Comparison of ENCODE assay signal across 12 mouse cellular contexts in the genomic region with DNA sequence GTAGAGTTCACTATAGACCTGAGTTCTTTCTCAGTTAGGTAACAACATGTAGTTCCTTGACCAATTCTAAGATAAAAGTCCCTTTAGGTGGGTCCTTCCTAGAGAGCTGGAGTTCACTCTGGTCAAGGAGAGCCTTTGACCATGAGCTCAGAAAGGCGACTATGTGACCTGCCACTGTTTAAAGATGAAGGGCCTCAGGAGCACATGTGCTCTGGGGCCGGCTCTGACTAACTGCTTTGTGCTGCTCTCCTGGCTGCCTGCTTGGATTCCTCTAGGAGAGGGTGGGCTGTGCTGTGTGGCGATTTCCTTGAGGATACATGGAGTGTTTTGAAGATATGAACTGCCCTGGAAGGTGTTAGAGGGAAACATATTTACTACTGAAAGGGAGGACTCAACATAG.
DNase-seq lines count a peak whose midpoint lies in the region; ATAC-seq and TF ChIP-seq lines count a peak whose summit lies in the region.
"Had no signal": no experiment of that assay in that cellular context is flagged by ENCODE, and none has a peak within 500 bp of the region (broad histone marks: within the 10 kb centered on the region; RNA-seq: fewer than 3 reads in every experiment).

No protein-coding gene starts in this region.

- H3K4me2 ChIP-seq in liver, embryonic 11.5 days: no peak overlapping the region
- H3K4me2 ChIP-seq in hindbrain, embryonic 14.5 days (replicated peaks): no peak overlapping the region
- H3K4me2 ChIP-seq: hindbrain, embryonic 15.5 days had no signal

- no peak for TF ChIP-seq POLR2A in heart, adult 2 months (IDR thresholded peaks at IDR 0.05; ENCODE audit: insufficient read depth, low read depth, low read length)

- no peaks in the 10 kb centered on the region for H3K9me3 ChIP-seq in liver, embryonic 11.5 days (ENCODE audit: control insufficient read depth, low read length)
- no peaks in the 10 kb centered on the region for H3K9me3 ChIP-seq in hindbrain, embryonic 14.5 days (ENCODE audit: control insufficient read depth, low read length)
- H3K9me3 ChIP-seq: embryonic facial prominence, embryonic 10.5 days; hindbrain, embryonic 15.5 days had no signal

- no peak for TF ChIP-seq CTCF in heart, adult 2 months (IDR thresholded peaks at IDR 0.05)

- DNase-seq in heart, adult 2 months: peak; percentile 2 to 17
- no peak for DNase-seq in heart, adult 9 months (ENCODE audit: low spot score in 2 of 2)
- DNase-seq in liver: peak; percentile 1
- DNase-seq in liver, embryonic 11.5 days (ENCODE audit: low spot score): no peak
- peak; percentile 1 for DNase-seq in adrenal gland, postnatal 4 days (ENCODE audit: low spot score in 2 of 2)
- DNase-seq in hindbrain, embryonic 14.5 days (ENCODE audit: low spot score): no peak

- no peak overlapping the region for H3K9ac ChIP-seq in heart, adult 2 months (ENCODE audit: low read depth, low read length)
- H3K9ac ChIP-seq in liver, embryonic 11.5 days (ENCODE audit: low read depth, low read length): no peak overlapping the region
- H3K9ac ChIP-seq in hindbrain, embryonic 14.5 days: no peak overlapping the region
- H3K9ac ChIP-seq: hindbrain, embryonic 15.5 days had no signal

- H3K27ac ChIP-seq in heart, adult 2 months: no peak overlapping the region
- H3K27ac ChIP-seq in liver, embryonic 11.5 days (ENCODE audit: low read depth, low read length): no peak overlapping the region
- H3K27ac ChIP-seq in hindbrain, embryonic 14.5 days: peak overlapping the region; percentile 78
- H3K27ac ChIP-seq: embryonic facial prominence, embryonic 10.5 days had no signal

- no peak for ATAC-seq in liver, embryonic 11.5 days (replicated peaks; ENCODE audit: low FRiP score)
- ATAC-seq in hindbrain, embryonic 14.5 days (ENCODE audit: low FRiP score): no peak
- no peak for ATAC-seq in erythroblast, adult 5-6 weeks (replicated peaks; ENCODE audit: low FRiP score, poor library complexity, severe bottlenecking)
- no peak for ATAC-seq in inflammation-experienced regulatory T-cells, adult 6 months
- ATAC-seq: forebrain, embryonic 16.5 days had no signal

- WGBS in heart, adult 2 months: 46% methylated on average over 3 of the region's 3 CpGs
- WGBS in liver, embryonic 11.5 days: 74% methylated on average over 3 of the region's 3 CpGs
- 51% methylated on average over 3 of the region's 3 CpGs for WGBS in hindbrain, embryonic 14.5 days

- intact Hi-C loops in heart, adult 2 months (cut with DNase I): loop anchor here (5.0 to 10.0 kb wide), 3 partner anchors 42 to 219 kb away; a partner anchor contains a TSS

- no peak for TF ChIP-seq EP300 in heart, adult 2 months (IDR thresholded peaks at IDR 0.05; ENCODE audit: insufficient read depth, low read depth, low read length)

- no peaks in the 10 kb centered on the region for H3K27me3 ChIP-seq in heart, adult 2 months (ENCODE audit: control insufficient read depth, insufficient read depth, low read length)
- no peaks in the 10 kb centered on the region for H3K27me3 ChIP-seq in liver, embryonic 11.5 days (replicated peaks; ENCODE audit: control insufficient read depth, insufficient read depth, low read length)
- no peaks in the 10 kb centered on the region for H3K27me3 ChIP-seq in hindbrain, embryonic 14.5 days (ENCODE audit: control insufficient read depth, insufficient read depth, low read length)
- H3K27me3 ChIP-seq: CH12.LX; hindbrain, embryonic 15.5 days had no signal

- peaks cover 2% of the 10 kb centered on the region for H3K79me2 ChIP-seq in heart, adult 2 months (replicated peaks; ENCODE audit: control insufficient read depth, insufficient read depth, low read length)

- H3K4me1 ChIP-seq in heart, adult 2 months (ENCODE audit: control insufficient read depth, insufficient read depth, low read length): peaks cover 34% of the 10 kb centered on the region
- peaks cover 18% of the 10 kb centered on the region for H3K4me1 ChIP-seq in liver, embryonic 11.5 days (replicated peaks; ENCODE audit: control insufficient read depth, insufficient read depth, low read length)
- H3K4me1 ChIP-seq in hindbrain, embryonic 14.5 days (replicated peaks; ENCODE audit: control insufficient read depth, insufficient read depth, low read length): peaks cover 93% of the 10 kb centered on the region

- H3K4me3 ChIP-seq in heart, adult 2 months: no peak overlapping the region
- no peak overlapping the region for H3K4me3 ChIP-seq in liver, embryonic 11.5 days (ENCODE audit: low read depth, low read length)
- no peak overlapping the region for H3K4me3 ChIP-seq in hindbrain, embryonic 14.5 days (replicated peaks; ENCODE audit: low read length)
- H3K4me3 ChIP-seq: embryonic facial prominence, embryonic 10.5 days; hindbrain, embryonic 15.5 days had no signal

- H3K36me3 ChIP-seq in heart, adult 2 months (ENCODE audit: control insufficient read depth, insufficient read depth, low read length): no peaks in the 10 kb centered on the region
- no peaks in the 10 kb centered on the region for H3K36me3 ChIP-seq in liver, embryonic 11.5 days (ENCODE audit: control insufficient read depth, insufficient read depth, low read length)
- H3K36me3 ChIP-seq in hindbrain, embryonic 14.5 days (replicated peaks; ENCODE audit: control insufficient read depth, insufficient read depth): no peaks in the 10 kb centered on the region
- H3K36me3 ChIP-seq: hindbrain, embryonic 15.5 days had no signal

Comparison
In these comparisons a context has a peak if more than half of its experiments do, and no peak if none do; other contexts are left out.
1. DNase-seq: peak in heart, adult 2 months (2 of 2), liver (single experiment) and adrenal gland, postnatal 4 days (2 of 2); none in heart, adult 9 months (0 of 2), liver, embryonic 11.5 days (single experiment) and hindbrain, embryonic 14.5 days (single experiment).